Mouse (Mus musculus) heart, embryonic 11.5 days (tissue): ENCODE data around the gene Bcl9l. TPM values are rescaled to one million over a fixed set of nuclear protein-coding genes. Genes with fewer than 3 reads are reported as not detected.
"Not testable (repeated sequence)": the region's sequence is repeated elsewhere in the genome, so short reads cannot be mapped to it uniquely, and the experiment has no call there.

ENCODE experiments used
- ATAC-seq: fragments of 200-750 bp; cut with Nextera tagmentation; replicated peaks from 2 replicates; pipeline ENCODE4 v1.8.0; 2017; ENCODE audit warnings: moderate library complexity; ENCODE audit not compliant: insufficient number of reproducible peaks, low FRiP score, low TSS enrichment
- H3K27ac ChIP-seq: fragments of 300-500 bp; sonication (generic); 2 replicates; pipeline ENCODE4 v1.5.1; 2014; ENCODE audit warnings: mild to moderate bottlenecking, low read depth, low read length
- H3K27me3 ChIP-seq: fragments of 300-500 bp; sonication (generic); 2 replicates; pipeline ENCODE4 v1.6.1; 2014; ENCODE audit warnings: mild to moderate bottlenecking, low read length, mixed read lengths; ENCODE audit not compliant: control insufficient read depth, insufficient read depth
- H3K36me3 ChIP-seq: fragments of 300-500 bp; sonication (generic); 2 replicates; pipeline ENCODE4 v1.6.1; 2014; ENCODE audit warnings: mild to moderate bottlenecking, low read length, moderate library complexity, mixed read lengths; ENCODE audit not compliant: control insufficient read depth, insufficient read depth
- H3K4me1 ChIP-seq: fragments of 300-500 bp; sonication (generic); 2 replicates; pipeline ENCODE4 v1.6.1; 2014; ENCODE audit warnings: low read length; ENCODE audit not compliant: control insufficient read depth, insufficient read depth
- H3K4me2 ChIP-seq: fragments of 300-500 bp; sonication (generic); 2 replicates; pipeline ENCODE4 v1.6.1; 2014; ENCODE audit warnings: mild to moderate bottlenecking, moderate library complexity
- H3K4me3 ChIP-seq: fragments of 300-500 bp; sonication (generic); 2 replicates; pipeline ENCODE4 v1.5.1; 2014; ENCODE audit warnings: low read depth, low read length
- H3K9ac ChIP-seq: fragments of 300-500 bp; sonication (generic); 2 replicates; pipeline ENCODE4 v1.6.1; 2014; ENCODE audit warnings: mild to moderate bottlenecking, low read depth, low read length, moderate library complexity
- H3K9me3 ChIP-seq: fragments of 300-500 bp; sonication (generic); replicated peaks from 2 replicates; pipeline ENCODE4 v1.6.1; 2016; ENCODE audit warnings: low read length; ENCODE audit not compliant: control insufficient read depth
- WGBS: fragments of 180-500 bp; shearing (Covaris S2); extraction: QIAGEN DNeasy Blood & Tissue Kit; methylation state at CpG from one replicate; pipeline ENCODE4 v1.1.7; 2014; ENCODE audit not compliant: insufficient replicate concordance; 5-methylcytosine and 5-hydroxymethylcytosine counted together
- polyA plus RNA-seq: library from polyadenylated mRNA; unstranded; fragments of >200 nt; fragmentation: Nextera tagmentation; extraction: Ambion mirVana; gene quantifications from 2 replicates; pipeline ENCODE4 v1.2.1, GENCODE M21; 2014

Gene Bcl9l
- polyA plus RNA-seq = 8.7 and 9.3 TPM in 2 replicates

- H3K4me1 ChIP-seq = peaks cover 42% of the 10 kb centered on the region
- peak within 1 kb of the TSS; percentile 79 for H3K4me3 ChIP-seq
- H3K27ac ChIP-seq = peak within 1 kb of the TSS; percentile 91
- WGBS = under 1% methylated on average over 26 of the region's 31 CpGs
- no peaks in the 10 kb centered on the region for H3K9me3 ChIP-seq
- peak; percentile 18; the same call in 1 of the 2 replicates for ATAC-seq
- no peaks in the 10 kb centered on the region for H3K36me3 ChIP-seq
- peak within 1 kb of the TSS; percentile 84 for H3K4me2 ChIP-seq
- H3K27me3 ChIP-seq = no peaks in the 10 kb centered on the region
- peak within 1 kb of the TSS; percentile 86 for H3K9ac ChIP-seq
Observed at GRCm38 (mm10) chr9:44482552-44482951, at the start of gene Bcl9l. Gene Bcl9l, plus strand, starts transcription at chr9:44482825.

DNA sequence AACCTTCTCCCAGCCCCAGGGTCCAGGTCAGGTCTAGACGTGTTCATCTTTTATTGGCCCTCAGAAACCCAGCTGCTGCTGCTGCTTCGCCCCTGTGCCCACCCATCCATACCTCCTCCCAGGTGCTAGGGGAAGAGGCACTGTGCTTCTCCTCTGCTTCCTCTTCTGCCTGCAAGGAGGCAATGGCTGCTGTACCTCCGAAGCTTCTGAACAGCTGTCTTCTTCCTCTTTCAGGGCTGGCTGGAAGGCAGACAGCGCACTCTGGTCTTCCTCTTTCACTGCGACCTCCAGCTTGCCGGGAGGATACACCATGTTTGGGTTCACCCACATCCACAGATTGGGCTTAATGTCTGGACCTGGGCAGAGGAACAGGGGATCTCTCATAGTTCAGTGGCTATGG is 46.9 kb upstream of the Bcl9l start:
- Histone ChIP-seq H3K9me3 (no peaks in the 10 kb centered on the region), H3K4me2 (no peak overlapping the region), H3K27ac (no peak overlapping the region), H3K4me1 (no peaks in the 10 kb centered on the region), H3K27me3 (no peaks in the 10 kb centered on the region), H3K36me3 (no peaks in the 10 kb centered on the region), H3K4me3 (no peak overlapping the region), H3K9ac (no peak overlapping the region)
- 73% methylated on average over 6 of the region's 6 CpGs for WGBS
- ATAC-seq = no peak

DNA sequence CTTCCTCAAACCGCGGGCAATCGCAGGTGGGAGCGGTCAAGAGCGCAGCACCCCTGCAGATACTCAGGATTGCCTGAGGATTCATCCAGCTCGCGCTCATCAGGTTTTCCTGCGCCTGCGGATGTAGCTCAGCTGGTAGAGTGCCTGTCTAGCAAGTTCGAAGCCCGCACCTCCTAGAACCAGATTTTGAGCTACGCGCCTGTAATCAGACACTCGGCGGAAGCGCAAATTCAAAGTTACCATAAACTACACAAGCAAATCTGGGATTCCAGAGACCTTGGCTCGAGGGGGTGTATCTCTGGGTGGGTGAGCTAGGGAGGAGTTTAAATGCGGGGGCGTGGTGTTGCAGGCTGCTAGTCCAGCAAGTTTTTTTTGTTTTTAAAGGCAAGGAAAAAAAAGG is 41.7 kb upstream of the Bcl9l start, which contains the start of gene Foxr1:
Gene Foxr1, minus strand, starts transcription at position 176 of the 400 bp plus-strand sequence.
- Histone ChIP-seq H3K4me3 (no peak within 1 kb of the TSS), H3K27ac (no peak within 1 kb of the TSS), H3K36me3 (no peaks in the 10 kb centered on the region), H3K27me3 (no peaks in the 10 kb centered on the region), H3K9me3 (no peaks in the 10 kb centered on the region), H3K9ac (no peak within 1 kb of the TSS), H3K4me1 (no peaks in the 10 kb centered on the region), H3K4me2 (no peak within 1 kb of the TSS; the same call in 1 of the 2 replicates)
- 58% methylated on average over 19 of the region's 19 CpGs for WGBS
- ATAC-seq = no peak

DNA sequence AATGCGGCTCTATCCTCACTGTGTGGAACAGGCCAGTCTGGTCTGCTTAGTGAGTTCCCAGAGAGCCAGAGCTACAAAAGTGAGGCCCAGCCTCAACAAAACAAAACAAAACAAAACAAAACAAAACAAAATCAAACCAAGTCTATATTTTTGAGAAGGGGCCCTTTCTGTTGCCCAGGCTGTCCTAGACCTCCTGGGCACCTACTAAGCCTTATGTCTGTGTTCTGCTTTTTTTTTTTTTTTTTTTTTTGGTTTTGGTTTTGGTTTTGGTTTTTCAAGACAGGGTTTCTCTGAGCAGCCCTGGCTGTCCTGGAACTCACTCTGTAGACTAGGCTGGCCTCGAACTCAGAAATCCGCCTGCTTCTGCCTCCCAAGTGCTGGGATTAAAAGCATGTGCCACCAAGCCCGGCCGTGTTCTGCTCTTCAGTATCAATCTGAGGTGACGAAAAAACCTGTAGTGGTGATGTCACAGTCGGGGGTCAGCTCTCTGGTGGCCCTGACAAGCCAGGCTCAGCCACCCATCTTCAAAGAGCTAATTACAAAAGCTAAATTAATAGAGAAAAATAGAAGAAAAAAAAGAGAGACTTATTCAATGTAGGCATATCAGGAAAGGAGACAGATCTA is 38.1 kb upstream of the Bcl9l start:
- not testable (repeated sequence) for H3K27me3 ChIP-seq, H3K4me2 ChIP-seq, H3K9me3 ChIP-seq, H3K36me3 ChIP-seq, H3K4me3 ChIP-seq, H3K9ac ChIP-seq, H3K4me1 ChIP-seq, ATAC-seq, H3K27ac ChIP-seq
- 71% methylated on average over 7 of the region's 7 CpGs for WGBS

- H3K27me3 ChIP-seq = peaks cover 18% of the 10 kb centered on the region
- no peaks in the 10 kb centered on the region for H3K9me3 ChIP-seq
- no peak for ATAC-seq
- no peak overlapping the region for H3K4me3 ChIP-seq
- H3K9ac ChIP-seq = no peak overlapping the region
- H3K4me2 ChIP-seq = no peak overlapping the region
- H3K27ac ChIP-seq = no peak overlapping the region
- 0 out of 2 replicates have a peak, but pooled peaks cover 2% of the 10 kb centered on the region for H3K4me1 ChIP-seq
- no peaks in the 10 kb centered on the region for H3K36me3 ChIP-seq
Observed at GRCm38 (mm10) chr9:44450387-44450786, 32.2 kb upstream of the Bcl9l start.

DNA sequence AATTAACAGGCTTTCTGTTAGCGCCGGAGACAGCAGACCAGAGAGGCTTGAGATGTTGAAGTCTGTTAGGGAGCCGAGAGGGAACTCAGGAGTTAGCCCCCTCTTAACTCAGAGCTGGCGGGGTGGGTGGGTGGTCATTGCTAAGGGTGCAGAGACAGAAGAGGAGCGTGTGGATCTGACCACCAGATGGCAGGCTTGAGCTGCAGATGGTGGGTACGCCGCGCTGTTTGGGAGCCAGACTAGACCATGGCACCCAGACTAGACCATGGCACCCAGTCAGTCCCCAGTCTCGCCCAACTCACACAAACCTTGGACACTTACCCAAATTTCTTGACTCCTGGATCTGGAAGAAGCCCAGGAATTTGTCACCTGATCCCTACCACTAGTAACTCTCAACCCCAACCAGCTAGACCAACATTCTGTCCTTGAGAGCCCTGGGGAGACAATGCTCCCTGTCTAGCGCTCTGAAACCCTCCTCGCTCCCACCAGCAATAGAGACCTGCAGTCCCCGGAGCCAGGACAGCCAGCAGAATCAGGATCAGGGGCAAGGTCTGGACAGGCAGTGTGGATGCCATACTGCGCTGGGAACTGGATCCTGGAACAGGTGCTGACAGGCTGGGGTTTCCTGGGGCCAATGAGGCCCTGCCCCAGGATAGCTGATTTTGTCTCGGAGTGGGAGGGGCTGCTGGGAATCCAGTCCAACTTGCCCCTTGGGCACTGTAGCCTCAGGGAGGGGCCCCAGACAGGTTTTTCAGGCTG is 28.3 kb upstream of the Bcl9l start:
- Histone ChIP-seq H3K27ac (no peak overlapping the region), H3K9ac (0 out of 2 replicates have a peak overlapping the region, but pooled peaks have one; percentile 28), H3K4me2 (peak overlapping the region; percentile 38), H3K9me3 (no peaks in the 10 kb centered on the region), H3K36me3 (no peaks in the 10 kb centered on the region), H3K4me3 (no peak overlapping the region), H3K27me3 (peaks cover 40% of the 10 kb centered on the region), H3K4me1 (0 out of 2 replicates have a peak, but pooled peaks cover 2% of the 10 kb centered on the region)
- ATAC-seq = peak; percentile 80
- WGBS = 7% methylated on average over 14 of the region's 14 CpGs

DNA sequence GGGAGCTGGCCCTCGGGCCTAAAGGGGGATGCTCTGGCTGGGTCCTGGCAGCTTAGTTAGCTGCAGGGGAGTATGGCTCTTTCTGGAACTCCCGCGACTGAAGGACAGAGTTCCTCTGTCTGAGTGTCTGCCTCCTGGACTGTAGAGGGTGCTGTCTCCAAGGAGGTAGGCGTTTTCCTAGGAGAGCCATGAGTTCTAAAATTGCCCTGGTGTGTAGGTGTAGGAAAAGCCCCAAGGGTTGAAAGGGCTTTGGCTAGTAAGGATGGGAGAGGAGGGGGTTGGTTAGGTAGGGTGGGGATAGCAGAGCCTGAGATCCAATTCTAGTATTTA is 27.8 kb upstream of the Bcl9l start, which contains the start of gene Upk2:
Gene Upk2, minus strand, starts transcription at position 86 of the 330 bp plus-strand sequence.
- H3K36me3 ChIP-seq = no peaks in the 10 kb centered on the region
- WGBS = 17% methylated on average over 4 of the region's 4 CpGs
- H3K27me3 ChIP-seq = peaks cover 40% of the 10 kb centered on the region
- ATAC-seq = 0 out of 2 replicates have a peak, but pooled peaks have one; percentile 6
- peak within 1 kb of the TSS; percentile 38 for H3K4me2 ChIP-seq
- H3K4me1 ChIP-seq = 0 out of 2 replicates have a peak, but pooled peaks cover 2% of the 10 kb centered on the region
- no peak within 1 kb of the TSS for H3K4me3 ChIP-seq
- 0 out of 2 replicates have a peak within 1 kb of the TSS, but pooled peaks have one; percentile 28 for H3K9ac ChIP-seq
- H3K27ac ChIP-seq = no peak within 1 kb of the TSS
- H3K9me3 ChIP-seq = no peaks in the 10 kb centered on the region

DNA sequence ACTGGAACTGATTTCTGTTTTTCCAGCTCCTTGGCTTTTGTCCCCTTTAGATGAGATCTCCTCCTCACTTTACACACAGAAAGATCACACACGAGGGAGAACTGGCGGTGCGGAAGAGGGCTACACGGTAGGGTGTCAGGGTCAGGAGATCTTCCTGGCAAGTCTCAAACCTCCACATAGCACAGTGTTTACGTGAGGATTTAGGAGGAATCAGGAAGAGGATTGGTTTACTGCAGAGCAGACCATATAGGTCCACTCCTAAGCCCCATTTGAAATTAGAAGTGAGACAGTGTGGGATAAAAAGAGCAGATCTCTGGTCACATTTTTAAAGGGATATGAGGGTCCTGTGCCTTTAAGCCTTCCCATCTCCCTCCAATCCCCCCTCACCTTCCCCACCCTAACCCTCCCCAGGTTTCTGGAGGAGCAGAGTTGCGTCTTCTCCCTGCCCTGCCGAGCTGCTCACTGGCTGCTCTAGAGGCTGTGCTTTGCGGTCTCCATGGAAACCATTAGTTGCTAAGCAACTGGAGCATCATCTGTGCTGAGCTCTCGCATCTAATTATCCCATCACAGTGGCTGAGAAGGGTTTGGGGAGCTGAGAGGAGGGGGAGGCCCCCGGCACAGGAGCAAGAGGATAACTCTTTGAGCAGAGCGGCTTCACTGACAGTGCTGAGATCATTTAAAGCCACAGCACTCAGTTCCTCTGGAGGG is 25.4 kb upstream of the Bcl9l start:
- Histone ChIP-seq H3K27me3 (peaks cover 40% of the 10 kb centered on the region), H3K9ac (no peak overlapping the region), H3K36me3 (no peaks in the 10 kb centered on the region), H3K27ac (no peak overlapping the region), H3K4me1 (0 out of 2 replicates have a peak, but pooled peaks cover 2% of the 10 kb centered on the region), H3K9me3 (no peaks in the 10 kb centered on the region), H3K4me3 (no peak overlapping the region), H3K4me2 (no peak overlapping the region)
- no peak for ATAC-seq
- 17% methylated on average over 11 of the region's 11 CpGs for WGBS
